13 mouse cellular contexts compared by ENCODE assay signal in genomic region chr16:97096709-97097108, GRCm38 (mm10).
A peak's percentile ranks its signal among the peaks of the same experiment; 100 is the strongest.
DNase-seq lines count a peak whose midpoint lies in the region; ATAC-seq and TF ChIP-seq lines count a peak whose summit lies in the region.
"Had no signal": no experiment of that assay in that cellular context is flagged by ENCODE, and none has a peak within 500 bp of the region (broad histone marks: within the 10 kb centered on the region; RNA-seq: fewer than 3 reads in every experiment).

No protein-coding gene starts in this region.

- 92% methylated on average over 2 of the region's 2 CpGs for WGBS in forebrain, postnatal 0 days
- WGBS in forebrain, embryonic 12.5 days, result 90% methylated on average over 2 of the region's 2 CpGs

- no peak for ATAC-seq in forebrain, postnatal 0 days
- ATAC-seq in forebrain, embryonic 12.5 days (ENCODE audit: low FRiP score), result no peak
- ATAC-seq in megakaryocyte progenitor cell, adult 5-6 weeks (replicated peaks; ENCODE audit: poor library complexity), result no peak
- no peak for ATAC-seq in erythroid progenitor cell, adult 5-6 weeks (replicated peaks; ENCODE audit: low FRiP score, poor library complexity, severe bottlenecking)
- ATAC-seq: midbrain, embryonic 16.5 days had no signal

- H3K4me3 ChIP-seq in forebrain, postnatal 0 days (ENCODE audit: low read depth, low read length), result no peak overlapping the region
- H3K4me3 ChIP-seq in forebrain, embryonic 12.5 days (replicated peaks), result no peak overlapping the region
- H3K4me3 ChIP-seq in gastrocnemius, adult 2 months, result no peak overlapping the region
- H3K4me3 ChIP-seq: hindbrain, embryonic 15.5 days had no signal

- H3K4me2 ChIP-seq in forebrain, postnatal 0 days (ENCODE audit: low read depth), result no peak overlapping the region
- no peak overlapping the region for H3K4me2 ChIP-seq in forebrain, embryonic 12.5 days
- H3K4me2 ChIP-seq: hindbrain, embryonic 15.5 days had no signal

- H3K9me3 ChIP-seq in forebrain, postnatal 0 days (ENCODE audit: low read length), result no peaks in the 10 kb centered on the region
- no peaks in the 10 kb centered on the region for H3K9me3 ChIP-seq in forebrain, embryonic 12.5 days
- H3K9me3 ChIP-seq: hindbrain, embryonic 15.5 days had no signal

- no peak overlapping the region for H3K9ac ChIP-seq in forebrain, postnatal 0 days
- H3K9ac ChIP-seq in forebrain, embryonic 12.5 days, result no peak overlapping the region
- H3K9ac ChIP-seq: hindbrain, embryonic 15.5 days had no signal

- H3K36me3 ChIP-seq in forebrain, postnatal 0 days (ENCODE audit: insufficient read depth), result no peaks in the 10 kb centered on the region
- H3K36me3 ChIP-seq in forebrain, embryonic 12.5 days (replicated peaks), result no peaks in the 10 kb centered on the region
- H3K36me3 ChIP-seq: hindbrain, embryonic 15.5 days had no signal

- TF ChIP-seq CTCF in forebrain, postnatal 0 days (IDR thresholded peaks at IDR 0.05; ENCODE audit: low read depth), result no peak
- TF ChIP-seq CTCF in gastrocnemius, adult 2 months (IDR thresholded peaks at IDR 0.05), result no peak

- DNase-seq in forebrain, postnatal 0 days, result peak; percentile 21
- peak; percentile 91 for DNase-seq in MN1 (ENCODE audit: low spot score)
- peak; percentile 54 to 56 for DNase-seq in cerebellum, adult 18-20 months
- peak; percentile 70 to 71 for DNase-seq in left cerebral cortex, adult 18-20 months (ENCODE audit: low spot score in 2 of 2)
- DNase-seq in gastrocnemius, adult 2 months, result no peak
- DNase-seq: embryo, embryonic 11 days; gastrocnemius, postnatal 10 days; lung, adult 2 months had no signal

- H3K4me1 ChIP-seq in forebrain, postnatal 0 days (ENCODE audit: insufficient read depth), result no peaks in the 10 kb centered on the region
- peaks cover 19% of the 10 kb centered on the region; the same call in 1 of the 2 replicates for H3K4me1 ChIP-seq in forebrain, embryonic 12.5 days

- no peaks in the 10 kb centered on the region for H3K27me3 ChIP-seq in forebrain, postnatal 0 days (ENCODE audit: insufficient read depth, low read length)
- H3K27me3 ChIP-seq in forebrain, embryonic 12.5 days, result no peaks in the 10 kb centered on the region
- H3K27me3 ChIP-seq: hindbrain, embryonic 15.5 days had no signal

- no peak overlapping the region for H3K27ac ChIP-seq in forebrain, postnatal 0 days (ENCODE audit: low read depth, low read length)
- no peak overlapping the region for H3K27ac ChIP-seq in forebrain, embryonic 12.5 days
- H3K27ac ChIP-seq in gastrocnemius, adult 2 months, result no peak overlapping the region
- H3K27ac ChIP-seq: hindbrain, embryonic 15.5 days had no signal

- intact Hi-C loops in gastrocnemius, adult 2 months (cut with DNase I), result no loop called here
